In the genomic region with DNA sequence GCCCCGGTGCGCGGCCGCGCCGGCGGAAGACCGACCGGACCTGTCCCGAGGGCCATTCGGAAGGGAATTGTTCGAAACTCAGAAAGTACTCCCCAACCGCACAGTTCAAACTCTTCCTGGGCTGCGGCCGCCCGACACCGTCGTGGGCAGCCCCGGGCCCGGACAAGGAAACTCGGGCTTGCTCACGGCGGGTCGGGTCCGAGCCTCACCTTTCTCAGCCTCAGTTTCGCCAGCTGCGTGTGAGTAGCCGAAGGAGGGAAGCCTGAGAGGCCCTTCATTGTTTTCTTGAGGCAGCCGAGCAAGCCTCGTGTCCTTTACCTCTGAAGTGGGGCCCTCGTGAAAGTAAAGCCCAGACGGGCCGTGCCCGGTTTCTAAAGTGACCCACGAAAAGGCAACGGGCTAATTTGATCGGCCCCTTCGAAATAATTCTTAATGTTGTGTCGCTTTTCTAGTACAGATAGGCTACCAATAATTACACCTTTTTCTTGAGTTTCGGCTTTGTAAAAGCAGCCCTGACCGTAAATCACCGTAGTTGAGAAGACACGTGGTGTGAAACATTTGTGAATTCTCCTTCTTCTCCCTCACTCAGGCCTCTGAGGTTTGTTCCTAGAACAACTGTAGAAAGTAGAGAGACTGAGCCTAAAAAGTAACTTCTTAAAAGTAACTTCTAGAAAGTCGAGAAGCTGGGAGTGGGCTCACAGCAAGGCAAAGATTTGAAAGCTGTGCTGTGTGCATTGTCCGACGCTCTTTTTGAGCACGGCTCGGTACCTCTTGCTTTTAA, we compare ENCODE assay signal across 8 mouse cellular contexts. TPM values are rescaled to one million over a fixed set of nuclear protein-coding genes. Genes with fewer than 3 reads are reported as not detected.
DNase-seq lines count a peak whose midpoint lies in the region; ATAC-seq lines count a peak whose summit lies in the region.

No protein-coding gene starts in this region.

- WGBS in neural tube, embryonic 11.5 days: 4% methylated on average over 38 of the region's 48 CpGs
- 4% methylated on average over 48 of the region's 48 CpGs for WGBS in forebrain, embryonic 16.5 days
- 10% methylated on average over 48 of the region's 48 CpGs for WGBS in liver, embryonic 12.5 days (ENCODE audit: insufficient replicate concordance)
- WGBS in stomach, embryonic 15.5 days: 7% methylated on average over 48 of the region's 48 CpGs

- H3K27me3 ChIP-seq in neural tube, embryonic 11.5 days (ENCODE audit: control insufficient read depth, insufficient read depth, low read length): peaks cover 84% of the 10 kb centered on the region
- H3K27me3 ChIP-seq in forebrain, embryonic 16.5 days (replicated peaks; ENCODE audit: control insufficient read depth, insufficient read depth, low read length): peaks cover 73% of the 10 kb centered on the region
- peaks cover 95% of the 10 kb centered on the region for H3K27me3 ChIP-seq in liver, embryonic 12.5 days (replicated peaks)
- H3K27me3 ChIP-seq in stomach, embryonic 15.5 days (replicated peaks): peaks cover 55% of the 10 kb centered on the region

- peak overlapping the region; percentile 93 for H3K9ac ChIP-seq in neural tube, embryonic 11.5 days (ENCODE audit: low read length)
- H3K9ac ChIP-seq in forebrain, embryonic 16.5 days (replicated peaks; ENCODE audit: low read depth, low read length): peak overlapping the region; percentile 52
- H3K9ac ChIP-seq in liver, embryonic 12.5 days: peak overlapping the region; percentile 82
- peak overlapping the region; percentile 52 for H3K9ac ChIP-seq in stomach, embryonic 15.5 days

- H3K4me3 ChIP-seq in neural tube, embryonic 11.5 days (ENCODE audit: low read depth, low read length): peak overlapping the region; percentile 75
- H3K4me3 ChIP-seq in forebrain, embryonic 16.5 days (replicated peaks; ENCODE audit: low read length): peak overlapping the region; percentile 51
- H3K4me3 ChIP-seq in liver, embryonic 12.5 days: peak overlapping the region; percentile 73
- peak overlapping the region; percentile 58 for H3K4me3 ChIP-seq in stomach, embryonic 15.5 days (replicated peaks)

- H3K27ac ChIP-seq in neural tube, embryonic 11.5 days (ENCODE audit: low read depth, low read length): peak overlapping the region; percentile 88
- peak overlapping the region; percentile 41 for H3K27ac ChIP-seq in forebrain, embryonic 16.5 days (ENCODE audit: low read length)
- peak overlapping the region; percentile 84 for H3K27ac ChIP-seq in liver, embryonic 12.5 days
- H3K27ac ChIP-seq in stomach, embryonic 15.5 days: peak overlapping the region; percentile 84

- no peaks in the 10 kb centered on the region for H3K4me1 ChIP-seq in neural tube, embryonic 11.5 days (ENCODE audit: control insufficient read depth, insufficient read depth, low read length)
- peaks cover 9% of the 10 kb centered on the region for H3K4me1 ChIP-seq in forebrain, embryonic 16.5 days (replicated peaks; ENCODE audit: control insufficient read depth, insufficient read depth, low read length)
- peaks cover 25% of the 10 kb centered on the region for H3K4me1 ChIP-seq in liver, embryonic 12.5 days
- 0 out of 2 replicates have a peak, but pooled peaks cover 5% of the 10 kb centered on the region for H3K4me1 ChIP-seq in stomach, embryonic 15.5 days

- peak overlapping the region; percentile 31 for H3K4me2 ChIP-seq in neural tube, embryonic 11.5 days (ENCODE audit: low read depth)
- H3K4me2 ChIP-seq in forebrain, embryonic 16.5 days (ENCODE audit: low read length): peak overlapping the region; percentile 54
- H3K4me2 ChIP-seq in liver, embryonic 12.5 days: peak overlapping the region; percentile 75
- H3K4me2 ChIP-seq in stomach, embryonic 15.5 days: peak overlapping the region; percentile 54

- ATAC-seq in neural tube, embryonic 11.5 days (ENCODE audit: insufficient read depth, low FRiP score, low TSS enrichment): peak; percentile 13; the same call in 1 of the 2 replicates
- ATAC-seq in forebrain, embryonic 16.5 days: peak; percentile 38
- no peak; the same call in 1 of the 2 replicates for ATAC-seq in liver, embryonic 12.5 days
- ATAC-seq in stomach, embryonic 15.5 days (ENCODE audit: insufficient read depth, low FRiP score, low read depth): peak; percentile 5; the same call in 1 of the 2 replicates
- no peak for ATAC-seq in inflammation-experienced regulatory T-cells, adult 6 months

- DNase-seq in neural tube, embryonic 11.5 days (ENCODE audit: low spot score): peak; percentile 55
- DNase-seq in neural tube, embryonic 10.5 days (ENCODE audit: extremely low spot score, low spot score): no peak
- no peak for DNase-seq in layer of hippocampus, postnatal 14 days (ENCODE audit: low spot score in 2 of 2)
- no peak for DNase-seq in thymus, postnatal 4 days

- H3K36me3 ChIP-seq in neural tube, embryonic 11.5 days (ENCODE audit: control insufficient read depth, insufficient read depth, low read length): no peaks in the 10 kb centered on the region
- H3K36me3 ChIP-seq in forebrain, embryonic 16.5 days (ENCODE audit: control insufficient read depth, insufficient read depth): no peaks in the 10 kb centered on the region
- H3K36me3 ChIP-seq in liver, embryonic 12.5 days: no peaks in the 10 kb centered on the region; the same call in 1 of the 2 replicates
- no peaks in the 10 kb centered on the region for H3K36me3 ChIP-seq in stomach, embryonic 15.5 days

- H3K9me3 ChIP-seq in neural tube, embryonic 11.5 days (ENCODE audit: control insufficient read depth, low read length): no peaks in the 10 kb centered on the region
- H3K9me3 ChIP-seq in forebrain, embryonic 16.5 days (ENCODE audit: control insufficient read depth, low read length): no peaks in the 10 kb centered on the region; the same call in 1 of the 2 replicates
- no peaks in the 10 kb centered on the region for H3K9me3 ChIP-seq in liver, embryonic 12.5 days (replicated peaks)
- H3K9me3 ChIP-seq in stomach, embryonic 15.5 days: no peaks in the 10 kb centered on the region

RNA-seq across cellular contexts. Expression of a gene that starts 0.6 kb away (rescaled TPM):
- polyA plus RNA-seq in neural tube, embryonic 11.5 days (2014; fragmentation: Nextera tagmentation; extraction: Ambion mirVana): 181 and 191 TPM in 2 replicates
- polyA plus RNA-seq in forebrain, embryonic 16.5 days (2015; fragmentation: Nextera tagmentation; extraction: Ambion mirVana): 94.2 and 95.2 TPM in 2 replicates
- polyA plus RNA-seq in liver, embryonic 12.5 days (2016; fragmentation: Nextera tagmentation; extraction: Ambion mirVana): 206 and 211 TPM in 2 replicates
- 342 and 406 TPM in 2 replicates for polyA plus RNA-seq in stomach, embryonic 15.5 days (2015; fragmentation: Nextera tagmentation; extraction: Ambion mirVana)
- total RNA-seq in layer of hippocampus, postnatal 14 days (2021): 10 to 100 TPM; 29.3 to 32.3 TPM
- polyA plus RNA-seq in inflammation-experienced regulatory T-cells, adult 6 months (2017; shearing (Covaris generic)): not detected

Comparison
In these comparisons a context has a peak if more than half of its experiments do, and no peak if none do; other contexts are left out.
1. ATAC-seq: peak in neural tube, embryonic 11.5 days (single experiment), forebrain, embryonic 16.5 days (single experiment) and stomach, embryonic 15.5 days (single experiment); none in liver, embryonic 12.5 days (single experiment) and inflammation-experienced regulatory T-cells, adult 6 months (single experiment).
2. RNA of a gene that starts 0.6 kb away (polyA plus RNA-seq): 342 to 406 TPM in stomach, embryonic 15.5 days, 206 to 211 TPM in liver, embryonic 12.5 days, 181 to 191 TPM in neural tube, embryonic 11.5 days and 94.2 to 95.2 TPM in forebrain, embryonic 16.5 days; not detected in inflammation-experienced regulatory T-cells, adult 6 months; every median in the first group is over 10 times any median in the second.
3. Peak in every context shown above with its lines, with median percentiles within 50 percentile points of each other: H3K27ac ChIP-seq, H3K4me2 ChIP-seq, H3K4me3 ChIP-seq and H3K9ac ChIP-seq.